Mouse (Mus musculus): ENCODE results near the gene Nucb1.

GRCm38 (mm10) chr7:45508561-45508960 lies 1.6 kb downstream of the Nucb1 start:
- no peak for TF ChIP-seq CTCF (IDR thresholded peaks at IDR 0.05; ENCODE audit: low read depth)
- no peak for TF ChIP-seq EP300 (optimal IDR thresholded peaks at IDR 0.05)

Measured in stomach, postnatal 0 days (tissue).